Mouse (Mus musculus) neutrophil, adult 5-6 weeks (primary cell): ENCODE measurements around the gene Camk2d. TPM values are rescaled to one million over a fixed set of nuclear protein-coding genes. Genes with fewer than 3 reads are reported as not detected.

Source experiments
- ATAC-seq: fragments of 151-379, 151-347 bp; 2 replicates; pipeline ENCODE4 v1.8.0; 2017; ENCODE audit warnings: mild to moderate bottlenecking, moderate TSS enrichment; ENCODE audit not compliant: insufficient number of reproducible peaks, poor library complexity, low FRiP score, severe bottlenecking; ENCODE audit errors: extremely low read depth
- total RNA-seq: library from RNA; stranded (forward); fragments of 200-1000 nt; gene quantifications from 2 replicates; pipeline ENCODE4 v1.2.3, GENCODE M21; 2017

Camk2d gene
- total RNA-seq, 1 experiment from 2014 or later: 166 TPM

DNA sequence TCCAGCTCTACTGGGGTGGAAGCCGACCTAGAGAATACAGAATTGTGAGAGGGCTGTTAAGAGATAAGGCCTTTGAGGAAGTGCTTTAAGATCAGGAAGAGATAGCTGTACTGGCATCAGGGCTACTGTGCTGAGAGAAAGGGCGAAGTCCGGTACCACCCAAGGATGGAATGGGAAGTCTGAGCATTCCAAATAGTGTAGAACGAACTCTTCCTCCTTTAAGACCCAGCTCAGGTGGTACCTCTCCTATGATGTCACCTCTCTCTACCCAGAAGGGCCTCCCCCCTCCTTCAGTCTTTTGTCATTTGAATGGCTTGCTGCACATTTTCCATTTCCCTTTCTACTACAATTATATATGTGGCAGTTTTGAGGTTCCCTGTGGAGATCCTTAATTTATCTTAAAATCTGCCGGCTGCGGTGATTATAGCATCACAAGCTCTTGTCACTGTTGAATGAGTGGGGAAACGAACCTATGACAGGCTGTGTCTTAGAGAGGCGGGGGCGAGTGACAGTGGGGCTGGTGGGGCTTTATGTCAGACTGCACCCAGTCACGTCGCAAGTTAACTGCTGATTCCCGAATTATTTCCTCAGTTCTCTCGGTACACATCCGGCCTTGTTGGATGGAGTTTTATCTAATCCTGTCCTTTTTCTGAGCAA is 13.8 kb downstream of the Camk2d start:
- peak; percentile 33; the same call in 1 of the 2 replicates for ATAC-seq

GRCm38 (mm10) chr3:126611624-126612023 is 15.5 kb downstream of the Camk2d start:
- no peak for ATAC-seq

- ATAC-seq: no peak
Measured at GRCm38 (mm10) chr3:126612748-126613509, 16.8 kb downstream of the Camk2d start.

DNA sequence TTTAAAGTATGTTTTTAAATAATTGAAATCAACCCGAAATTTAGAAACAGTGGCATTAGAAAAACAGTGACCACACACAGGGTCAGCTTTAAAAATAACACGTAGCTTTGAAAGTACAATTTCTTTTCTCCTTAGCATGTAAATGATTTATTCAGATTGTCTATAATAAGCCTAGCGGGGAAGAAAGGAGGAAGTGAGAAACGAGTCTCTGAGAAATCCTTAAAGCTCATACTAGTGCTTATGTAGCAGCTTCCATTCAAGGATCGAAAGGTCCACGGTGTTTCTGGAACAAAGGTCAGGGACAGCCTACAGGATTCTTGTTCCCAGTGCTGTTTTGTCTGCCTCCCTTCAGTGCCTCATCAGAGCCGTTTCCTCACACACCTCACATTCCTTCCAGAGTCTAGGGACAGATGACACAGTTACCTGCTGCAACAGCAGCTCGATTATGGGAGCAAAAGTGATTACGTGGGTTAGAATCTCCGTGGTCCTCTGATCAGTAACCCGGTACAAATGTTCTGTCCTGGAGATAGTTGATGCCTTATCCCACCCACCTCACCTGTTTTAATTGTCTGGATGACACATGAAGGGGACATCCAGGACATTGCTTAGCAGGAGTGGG is 17.5 kb downstream of the Camk2d start:
- peak; percentile 46; the same call in 1 of the 2 replicates for ATAC-seq

DNA sequence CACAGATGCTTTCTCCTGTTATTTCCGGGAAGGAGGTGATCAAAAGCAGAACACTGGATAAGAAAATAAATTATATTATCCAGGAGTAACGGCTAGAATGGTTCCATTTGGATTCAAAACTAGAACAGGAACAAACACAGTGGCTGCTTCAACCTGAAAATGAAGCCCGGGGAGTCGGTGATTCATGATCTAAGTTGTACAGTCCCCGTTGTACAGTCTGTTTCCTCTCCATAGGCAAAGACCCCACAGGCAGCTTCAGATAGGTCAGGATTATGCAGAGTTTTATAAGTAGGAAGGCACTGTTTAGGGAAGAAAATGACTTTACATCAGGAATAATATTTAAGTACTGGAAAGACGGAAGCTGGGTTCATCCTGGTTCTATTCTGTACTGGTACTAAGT is 19.2 kb downstream of the Camk2d start:
- no peak for ATAC-seq

DNA sequence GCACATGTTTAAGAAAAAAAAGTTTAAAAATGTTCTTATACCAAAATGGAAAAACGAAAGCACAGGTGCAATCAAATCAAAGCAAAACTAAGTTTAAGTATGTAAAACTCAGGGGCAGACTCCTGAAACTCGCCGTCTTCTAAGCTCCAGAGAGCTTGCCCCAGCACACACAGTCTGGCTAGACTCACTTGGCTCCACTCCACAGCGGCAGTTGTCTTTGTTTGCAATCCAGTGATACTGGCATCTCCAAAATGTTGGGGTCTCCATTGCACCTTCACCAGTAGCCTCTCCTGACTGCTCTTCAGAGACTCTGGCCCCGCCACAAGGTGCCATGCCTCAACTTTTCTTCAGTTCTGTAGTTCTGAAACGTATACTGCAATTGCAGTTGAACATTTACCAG is 24.1 kb downstream of the Camk2d start:
- ATAC-seq: no peak

DNA sequence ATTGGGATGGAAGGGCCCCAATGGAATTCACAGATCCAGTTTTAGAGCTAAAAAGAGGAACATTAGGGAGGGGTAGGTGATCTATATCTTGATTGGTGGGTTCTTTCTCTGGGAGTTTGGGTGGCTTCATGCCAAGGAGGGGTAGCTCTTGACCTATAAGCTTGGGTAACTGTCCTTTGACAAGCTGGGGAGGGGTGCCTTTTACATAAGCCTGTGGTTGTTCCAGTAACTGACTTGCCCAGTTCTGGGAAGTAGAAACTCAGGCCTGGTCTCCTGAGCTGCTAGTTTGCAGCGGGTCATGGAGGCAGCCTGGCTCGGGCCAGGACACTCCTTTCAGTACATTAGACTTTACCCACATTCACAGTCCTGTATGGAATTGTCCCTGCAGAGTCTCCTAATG is 26.4 kb downstream of the Camk2d start:
- ATAC-seq: no peak

DNA sequence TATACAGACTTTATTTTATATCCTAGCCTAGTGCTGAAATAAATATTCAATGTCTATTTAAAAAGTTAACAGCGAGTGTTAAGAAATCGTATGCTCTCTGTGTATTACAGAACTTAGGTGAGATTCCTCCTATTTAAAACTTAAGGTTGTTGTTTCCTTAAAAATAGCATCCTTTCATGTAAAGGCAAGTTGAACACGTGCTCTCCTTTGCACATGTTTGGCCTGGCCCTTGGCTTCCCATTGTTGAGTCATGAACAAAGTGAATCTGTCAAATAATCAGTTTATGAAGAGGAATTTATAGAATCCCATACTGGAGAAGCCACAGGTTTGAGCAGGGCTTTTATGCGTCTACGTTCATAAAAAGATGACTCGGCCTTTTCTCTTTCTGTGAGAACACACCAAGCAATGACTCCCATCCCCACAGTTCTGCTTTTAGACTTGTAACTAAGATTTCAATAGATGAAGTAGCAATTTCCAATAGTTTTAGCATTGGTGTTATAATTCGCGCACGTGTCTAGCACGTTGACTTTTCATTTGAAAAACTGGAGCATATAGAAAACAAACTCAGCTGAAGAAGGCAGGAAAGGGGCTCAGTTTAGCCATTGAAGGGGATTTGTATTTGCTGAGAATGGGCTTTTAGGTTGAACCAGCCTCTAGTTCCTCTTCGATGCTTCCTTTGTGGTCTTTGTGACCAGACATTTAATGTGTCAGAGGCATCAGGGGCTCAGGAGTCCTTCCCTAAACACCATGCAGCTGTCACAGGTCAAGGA is 29.1 kb downstream of the Camk2d start:
- peak; percentile 37; the same call in 1 of the 2 replicates for ATAC-seq

DNA sequence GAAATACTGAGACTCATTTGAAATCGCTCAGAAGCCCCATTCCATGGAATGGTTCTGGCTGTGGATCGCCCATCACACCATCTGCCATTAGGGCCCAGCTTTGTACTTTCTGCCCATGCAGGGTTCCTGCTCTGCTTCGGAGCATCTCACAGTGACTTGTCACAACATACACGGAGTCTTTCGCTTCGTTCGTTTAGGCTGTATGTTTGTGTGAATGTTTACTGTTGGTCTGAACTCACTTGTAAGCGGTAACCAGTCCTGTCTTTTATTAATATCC is 29.6 kb downstream of the Camk2d start:
- ATAC-seq: no peak

GRCm38 (mm10) chr3:126627968-126628367 is 31.9 kb downstream of the Camk2d start:
- ATAC-seq: no peak

DNA sequence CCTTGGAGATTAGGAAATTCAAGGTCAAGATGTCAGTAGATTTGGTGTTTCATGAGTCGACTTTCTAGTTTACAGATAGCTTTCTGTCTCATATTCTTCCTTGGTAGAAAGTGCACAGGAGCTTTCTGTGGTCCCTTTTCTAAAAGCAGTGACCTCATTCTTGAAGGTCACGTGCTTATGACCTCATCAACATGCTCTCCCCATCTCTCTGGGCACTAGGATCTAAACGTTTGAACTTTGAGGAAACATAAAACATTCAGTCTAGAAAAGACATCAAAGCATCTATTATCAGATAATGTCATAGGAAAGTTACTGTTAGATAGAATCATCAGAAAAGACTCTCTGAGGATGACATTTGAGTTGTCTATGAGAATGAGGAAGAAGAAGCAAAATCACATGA is 32.3 kb downstream of the Camk2d start:
- ATAC-seq: no peak

- ATAC-seq: no peak
Measured at GRCm38 (mm10) chr3:126629040-126629439, 32.9 kb downstream of the Camk2d start.

- ATAC-seq: no peak
Measured at GRCm38 (mm10) chr3:126630111-126630869, 34.2 kb downstream of the Camk2d start.

GRCm38 (mm10) chr3:126631583-126631982 is 35.5 kb downstream of the Camk2d start:
- no peak for ATAC-seq

GRCm38 (mm10) chr3:126632580-126632979 is 36.5 kb downstream of the Camk2d start:
- no peak for ATAC-seq

- ATAC-seq: no peak
Measured at GRCm38 (mm10) chr3:126634171-126634570, 38.1 kb downstream of the Camk2d start.

DNA sequence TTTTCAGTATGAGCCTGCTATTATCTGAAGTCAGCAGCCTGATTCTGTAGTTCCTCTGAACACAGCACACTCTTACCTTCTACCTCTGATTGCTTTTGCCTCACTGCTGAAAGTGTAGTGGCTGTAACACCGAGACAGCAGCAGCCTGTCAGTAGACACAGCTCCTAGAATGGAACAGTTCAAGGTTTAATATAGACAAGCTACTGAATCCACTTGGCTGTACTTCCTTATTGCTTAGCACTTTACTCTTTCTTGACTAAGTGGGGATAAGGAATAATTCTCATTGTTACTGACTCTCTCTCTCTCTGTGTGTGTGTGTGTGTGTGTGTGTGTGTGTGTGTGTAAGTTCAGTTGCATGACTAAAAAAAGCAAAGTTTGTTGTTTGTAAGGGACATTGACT is 42.2 kb downstream of the Camk2d start:
- ATAC-seq: no peak

- no peak for ATAC-seq
Measured at GRCm38 (mm10) chr3:126639098-126639513, 43.0 kb downstream of the Camk2d start.
